Mouse (Mus musculus) megakaryocyte, embryonic 14.5 days (primary cell): Measurements from ENCODE around the gene Myh13.

Source experiments
- FLI1 ChIP-seq: IDR thresholded peaks from 2 replicates; pipeline ENCODE4 v1.6.1; 2012; ENCODE audit warnings: low read length, inconsistent platforms, mixed read lengths
- GATA1 ChIP-seq: IDR thresholded peaks from 3 replicates; pipeline ENCODE4 v1.6.1; 2012; ENCODE audit warnings: mixed read lengths, low read length, inconsistent platforms, borderline replicate concordance

DNA sequence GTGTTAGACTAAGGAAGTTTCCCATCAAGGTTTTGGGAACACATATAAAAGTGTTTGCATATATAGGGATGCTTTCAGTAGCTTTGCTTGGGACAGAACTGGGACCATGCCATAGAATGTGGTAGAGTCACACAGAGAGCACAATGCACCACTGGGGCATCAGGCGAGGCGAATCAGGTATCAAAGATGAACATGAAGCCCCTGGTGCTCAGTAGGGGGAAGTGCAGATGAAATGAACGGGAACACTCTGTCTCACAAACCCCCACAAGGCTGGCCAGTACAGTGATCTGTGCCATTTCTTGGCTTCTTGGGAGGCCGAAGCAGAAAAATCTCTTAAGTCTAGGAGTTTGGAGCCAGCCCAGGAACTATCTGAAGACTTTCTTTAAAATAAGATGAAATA lies 31.6 kb downstream of the Myh13 start:
- TF ChIP-seq FLI1 (no peak), GATA1 (no peak)
